Mouse (Mus musculus) embryonic facial prominence, embryonic 11.5 days (tissue): Measurements from ENCODE around the gene Erv3. TPM values are rescaled to one million over a fixed set of nuclear protein-coding genes. Genes with fewer than 3 reads are reported as not detected.
"Not testable (repeated sequence)": the region's sequence is repeated elsewhere in the genome, so short reads cannot be mapped to it uniquely, and the experiment has no call there.

ENCODE experiments used
- ATAC-seq: fragments of 200-750 bp; cut with Nextera tagmentation; replicated peaks from 2 replicates; pipeline ENCODE4 v1.8.0; 2017; ENCODE audit warnings: low read depth; ENCODE audit not compliant: insufficient number of reproducible peaks, low FRiP score, low TSS enrichment
- DNase-seq: peaks from one replicate; pipeline ENCODE4 v3.0.0-alpha.2; 2015; ENCODE audit warnings: low spot score
- H3K27ac ChIP-seq: fragments of 300-500 bp; sonication (generic); replicated peaks from 2 replicates; pipeline ENCODE4 v1.5.1; 2014; ENCODE audit warnings: mild to moderate bottlenecking, low read depth, low read length, control low read depth
- H3K27me3 ChIP-seq: fragments of 300-500 bp; sonication (generic); 2 replicates; pipeline ENCODE4 v1.6.1; 2014; ENCODE audit warnings: mild to moderate bottlenecking, low read length, moderate library complexity, mixed read lengths; ENCODE audit not compliant: control insufficient read depth, insufficient read depth
- H3K36me3 ChIP-seq: fragments of 300-500 bp; sonication (generic); replicated peaks from 2 replicates; pipeline ENCODE4 v1.6.1; 2014; ENCODE audit warnings: low read depth, mild to moderate bottlenecking, low read length, moderate library complexity, mixed read lengths; ENCODE audit not compliant: control insufficient read depth, insufficient read depth
- H3K4me1 ChIP-seq: fragments of 300-500 bp; sonication (generic); 2 replicates; pipeline ENCODE4 v1.6.1; 2014; ENCODE audit warnings: low read length, mixed read lengths; ENCODE audit not compliant: control insufficient read depth, insufficient read depth
- H3K4me2 ChIP-seq: fragments of 300-500 bp; sonication (generic); 2 replicates; pipeline ENCODE4 v1.6.1; 2014; ENCODE audit warnings: low read depth, mild to moderate bottlenecking, control low read depth, low read length, moderate library complexity
- H3K4me3 ChIP-seq: fragments of 300-500 bp; sonication (generic); 2 replicates; pipeline ENCODE4 v1.5.1; 2014; ENCODE audit warnings: low read depth, low read length, control low read depth
- H3K9ac ChIP-seq: fragments of 300-500 bp; sonication (generic); replicated peaks from 2 replicates; pipeline ENCODE4 v1.6.1; 2014; ENCODE audit warnings: mild to moderate bottlenecking, control low read depth, low read length
- H3K9me3 ChIP-seq: fragments of 300-500 bp; sonication (generic); replicated peaks from 2 replicates; pipeline ENCODE4 v1.6.1; 2016; ENCODE audit warnings: mild to moderate bottlenecking, low read length, inconsistent platforms, mixed read lengths; ENCODE audit not compliant: control insufficient read depth
- WGBS: fragments of 180-500 bp; shearing (Covaris S2); extraction: QIAGEN DNeasy Blood & Tissue Kit; methylation state at CpG from one replicate; pipeline ENCODE4 v1.1.7; 2014; 5-methylcytosine and 5-hydroxymethylcytosine counted together
- polyA plus RNA-seq: library from polyadenylated mRNA; unstranded; fragments of >200 nt; fragmentation: Nextera tagmentation; extraction: Ambion mirVana; gene quantifications from 2 replicates; pipeline ENCODE4 v1.2.1, GENCODE M21; 2014

Erv3 gene
- polyA plus RNA-seq, 1 experiment from 2014 or later: not detected

DNA sequence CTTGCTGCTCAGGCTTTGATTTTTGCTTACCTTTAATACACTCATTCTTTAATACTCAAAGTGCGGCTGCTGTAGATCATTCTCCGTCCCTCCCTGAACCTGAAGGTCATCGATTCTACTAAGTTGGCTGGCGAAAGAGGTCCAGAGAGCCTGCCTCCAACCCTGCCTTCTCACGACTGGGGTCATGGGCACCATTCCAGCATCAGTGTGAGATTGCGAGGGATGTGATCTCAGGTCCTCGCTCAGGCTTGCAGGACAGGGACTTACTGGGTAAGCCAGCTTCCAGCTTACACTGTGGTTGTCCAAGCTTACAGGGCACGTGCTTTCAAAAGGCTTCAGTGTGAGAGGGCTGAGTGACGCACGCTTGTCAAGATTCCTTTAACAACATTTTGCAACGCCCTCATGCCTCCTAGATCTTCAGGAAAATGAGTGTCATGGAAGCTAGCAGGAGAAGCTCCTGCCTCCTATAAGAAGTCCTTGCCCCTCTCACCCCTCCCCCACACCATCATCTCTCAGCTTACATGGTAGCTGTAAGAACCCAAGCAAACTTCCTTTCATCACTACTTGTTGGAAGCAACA, 13.3 kb downstream of the Erv3 start:
- Histone ChIP-seq H3K36me3 (no peaks in the 10 kb centered on the region), H3K9ac (no peak overlapping the region), H3K27me3 (no peaks in the 10 kb centered on the region), H3K4me2 (no peak overlapping the region), H3K4me1 (no peaks in the 10 kb centered on the region), H3K4me3 (no peak overlapping the region), H3K9me3 (no peaks in the 10 kb centered on the region), H3K27ac (no peak overlapping the region)
- ATAC-seq (no peak), DNase-seq (no peak)
- 77% methylated on average over 11 of the region's 11 CpGs for WGBS

DNA sequence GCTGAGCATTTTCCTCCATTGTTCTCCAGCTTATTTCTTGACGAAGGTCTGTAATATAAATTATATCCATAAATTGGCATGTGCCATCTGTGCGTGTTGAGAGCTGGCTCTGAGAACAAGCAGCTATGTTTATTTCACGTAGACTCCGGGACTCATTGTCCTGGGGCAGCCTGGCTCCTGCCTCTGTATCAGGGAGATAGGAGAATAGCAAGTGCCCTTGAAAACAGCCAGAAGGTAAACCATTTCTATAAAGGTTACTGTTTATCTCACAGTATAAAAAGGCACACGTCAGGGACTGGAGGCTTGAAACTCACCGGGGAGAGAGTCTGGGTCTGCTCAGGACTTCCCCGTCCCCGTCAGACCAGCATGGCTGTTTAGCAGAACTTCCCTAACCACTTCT, 13.9 kb downstream of the Erv3 start:
- Histone ChIP-seq H3K4me3 (no peak overlapping the region), H3K4me1 (no peaks in the 10 kb centered on the region), H3K27ac (no peak overlapping the region), H3K36me3 (no peaks in the 10 kb centered on the region), H3K9ac (no peak overlapping the region), H3K9me3 (no peaks in the 10 kb centered on the region), H3K27me3 (no peaks in the 10 kb centered on the region), H3K4me2 (no peak overlapping the region)
- WGBS: 81% methylated on average over 8 of the region's 8 CpGs
- no peak for DNase-seq
- ATAC-seq: no peak

- Histone ChIP-seq H3K9ac (no peak overlapping the region), H3K27me3 (no peaks in the 10 kb centered on the region), H3K9me3 (no peaks in the 10 kb centered on the region), H3K4me3 (no peak overlapping the region), H3K4me1 (no peaks in the 10 kb centered on the region), H3K27ac (no peak overlapping the region), H3K4me2 (no peak overlapping the region), H3K36me3 (no peaks in the 10 kb centered on the region)
- no peak for DNase-seq
- 73% methylated on average over 5 of the region's 5 CpGs for WGBS
- no peak for ATAC-seq
These were observed 17.0 kb downstream of the Erv3 start for GRCm38 (mm10) chr2:131842568-131842967.

- no peaks in the 10 kb centered on the region for H3K27me3 ChIP-seq
- no peaks in the 10 kb centered on the region for H3K36me3 ChIP-seq
- no peak overlapping the region for H3K4me2 ChIP-seq
- H3K9me3 ChIP-seq: no peaks in the 10 kb centered on the region
- no peak overlapping the region for H3K4me3 ChIP-seq
- 68% methylated on average over 2 of the region's 2 CpGs for WGBS
- ATAC-seq (no peak), DNase-seq (no peak)
- no peaks in the 10 kb centered on the region for H3K4me1 ChIP-seq
- H3K27ac ChIP-seq: no peak overlapping the region
- no peak overlapping the region for H3K9ac ChIP-seq
These were observed 18.2 kb downstream of the Erv3 start for GRCm38 (mm10) chr2:131841321-131841693.

DNA sequence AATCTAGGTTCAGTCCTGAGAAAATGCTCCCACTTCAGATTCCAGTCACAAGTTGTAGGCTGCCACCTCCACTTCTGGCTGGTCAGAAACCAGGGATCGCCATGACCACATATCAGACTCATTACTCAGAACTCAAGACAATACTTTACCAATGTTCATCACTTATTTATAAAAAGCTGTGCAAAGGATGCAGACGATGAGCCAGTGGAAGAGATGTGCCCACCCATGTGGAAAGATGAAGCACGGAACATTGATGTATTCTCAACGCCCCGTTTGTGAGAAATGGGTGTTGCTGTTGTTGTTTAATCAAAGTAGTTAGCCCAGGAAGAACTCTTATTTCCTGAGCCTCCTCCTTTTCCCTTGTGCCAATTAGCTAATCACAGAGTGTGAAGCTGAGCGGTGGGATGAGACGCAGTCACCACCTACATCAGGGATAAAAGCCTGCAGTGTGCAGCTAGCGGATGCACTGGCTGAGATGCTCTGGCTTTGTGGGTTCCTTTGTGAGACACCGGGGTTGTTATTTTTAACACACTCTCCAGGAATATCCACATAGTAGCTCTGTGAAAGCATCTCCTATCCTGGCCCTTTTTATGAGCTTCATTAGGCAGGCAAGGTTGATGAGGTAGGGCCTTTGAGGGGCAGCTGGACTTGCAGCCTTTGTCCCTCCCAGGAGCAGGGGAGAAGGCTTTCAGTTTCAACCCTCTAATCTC, 18.8 kb downstream of the Erv3 start:
- no peak overlapping the region for H3K4me3 ChIP-seq

GRCm38 (mm10) chr2:131834296-131834695, 25.3 kb downstream of the Erv3 start:
- H3K4me3 ChIP-seq: no peak overlapping the region
- H3K27ac ChIP-seq: no peak overlapping the region
- no peaks in the 10 kb centered on the region for H3K27me3 ChIP-seq
- no peaks in the 10 kb centered on the region for H3K4me1 ChIP-seq
- 100% methylated on average over 1 of the region's 1 CpGs for WGBS
- ATAC-seq: no peak
- no peak overlapping the region for H3K4me2 ChIP-seq
- no peaks in the 10 kb centered on the region for H3K36me3 ChIP-seq
- no peak for DNase-seq
- no peaks in the 10 kb centered on the region; the same call in 1 of the 2 replicates for H3K9me3 ChIP-seq
- no peak overlapping the region for H3K9ac ChIP-seq

More for the DNA sequence above, 18.8 kb downstream of the Erv3 start:
- ATAC-seq (no peak; the same call in 1 of the 2 replicates), DNase-seq (no peak)
- Histone ChIP-seq H3K9me3 (no peaks in the 10 kb centered on the region), H3K27ac (no peak overlapping the region), H3K9ac (no peak overlapping the region), H3K27me3 (no peaks in the 10 kb centered on the region), H3K4me2 (no peak overlapping the region), H3K4me1 (no peaks in the 10 kb centered on the region), H3K36me3 (no peaks in the 10 kb centered on the region)
- WGBS: 68% methylated on average over 9 of the region's 9 CpGs

GRCm38 (mm10) chr2:131831861-131832260, 27.7 kb downstream of the Erv3 start:
- H3K36me3 ChIP-seq: no peaks in the 10 kb centered on the region
- H3K9ac ChIP-seq: no peak overlapping the region
- ATAC-seq (no peak), DNase-seq (no peak)
- H3K4me2 ChIP-seq: no peak overlapping the region
- no peaks in the 10 kb centered on the region for H3K27me3 ChIP-seq
- H3K4me3 ChIP-seq: no peak overlapping the region
- 13% methylated on average over 2 of the region's 2 CpGs for WGBS
- no peaks in the 10 kb centered on the region for H3K4me1 ChIP-seq
- no peak overlapping the region for H3K27ac ChIP-seq
- H3K9me3 ChIP-seq: no peaks in the 10 kb centered on the region; the same call in 1 of the 2 replicates

DNA sequence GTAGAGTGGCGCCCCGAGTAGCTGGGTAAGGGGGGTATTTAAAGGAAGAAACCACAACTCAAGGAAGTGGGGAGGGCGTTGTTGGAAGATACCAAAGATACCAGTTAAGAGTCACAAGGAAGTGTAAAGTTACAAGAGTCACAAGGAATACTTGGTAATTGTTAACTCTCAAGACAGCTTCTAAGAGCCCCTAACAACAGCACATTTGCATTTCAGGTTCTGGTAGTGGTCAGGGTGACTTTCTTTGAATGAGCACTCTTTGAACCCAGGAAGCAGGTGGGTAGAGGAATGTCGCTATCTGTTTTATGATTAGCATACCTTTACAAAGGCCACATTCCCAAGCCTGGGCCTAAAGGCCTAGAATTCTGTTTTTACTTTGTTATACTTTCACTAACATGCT, 28.6 kb downstream of the Erv3 start:
- not testable (repeated sequence) for H3K4me3 ChIP-seq, H3K36me3 ChIP-seq, DNase-seq, H3K27me3 ChIP-seq, H3K9me3 ChIP-seq, H3K27ac ChIP-seq, H3K9ac ChIP-seq, ATAC-seq, H3K4me1 ChIP-seq, H3K4me2 ChIP-seq
- 76% methylated on average over 4 of the region's 4 CpGs for WGBS
